Mouse (Mus musculus) left cerebral cortex, postnatal 4 days (tissue): ENCODE data around the gene Olfr1373. TPM values are rescaled to one million over a fixed set of nuclear protein-coding genes. Genes with fewer than 3 reads are reported as not detected.

Experiments
- DNase-seq: peaks from one replicate; pipeline ENCODE4 v3.0.0-alpha.2; 2022
- intact Hi-C: fragments of 180-260 bp; cut with DNase I; formaldehyde crosslinking; loops from one replicate; pipeline ENCODE4 v1.15.1; 2025
- microRNA-seq: library from miRNA; unstranded; fragments of <30 nt; microRNA quantifications from one replicate; pipeline ENCODE4 v1.2.0, GENCODE M21; 2022
- total RNA-seq, 2 experiments: library from RNA; stranded (reverse); gene quantifications; 2 replicates each; pipeline ENCODE4 v1.2.3; 2021

Gene Olfr1373
- total RNA-seq, 2 experiments from 2014 or later = not detected

DNA sequence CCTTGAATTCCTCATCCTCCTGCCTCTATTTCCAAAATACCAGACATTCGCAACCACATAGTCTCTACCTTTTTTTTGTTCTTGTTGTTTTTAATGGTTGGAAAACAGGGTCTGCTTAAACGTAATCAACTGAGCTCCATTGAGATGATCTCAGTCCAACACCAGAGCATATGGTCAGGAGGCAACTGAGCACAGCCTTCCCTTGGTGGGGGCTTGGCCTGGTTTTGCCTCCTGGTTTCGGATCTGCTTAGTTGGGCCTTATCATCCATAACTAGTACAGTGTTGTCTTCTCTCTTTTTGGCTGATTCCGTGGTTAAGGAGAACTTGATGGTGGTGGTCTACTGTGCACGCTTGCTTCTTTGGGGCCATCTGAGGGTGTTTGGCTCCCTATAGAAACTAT is 36.5 kb downstream of the Olfr1373 start:
- no peak for DNase-seq
- intact Hi-C loops = no loop called here

DNA sequence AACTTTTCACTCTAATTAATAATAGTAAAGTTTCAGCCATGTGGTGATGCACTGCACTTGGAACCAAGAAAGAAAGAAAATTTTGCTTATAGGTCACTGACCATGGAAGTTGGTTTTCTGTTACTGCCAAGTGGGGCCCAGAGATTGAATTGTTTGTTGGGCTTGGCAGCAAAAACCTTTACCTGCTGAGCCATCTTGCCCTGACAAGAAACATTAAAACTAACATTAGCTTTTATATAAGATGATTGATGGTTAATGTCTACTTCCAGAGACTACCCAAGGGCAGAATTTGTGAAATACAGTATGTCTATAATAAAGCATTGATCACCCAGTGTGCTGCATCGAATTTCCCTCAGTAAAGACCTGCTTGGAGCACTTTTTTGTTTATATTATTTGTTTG is 38.9 kb downstream of the Olfr1373 start:
- intact Hi-C loops = no loop called here

DNA sequence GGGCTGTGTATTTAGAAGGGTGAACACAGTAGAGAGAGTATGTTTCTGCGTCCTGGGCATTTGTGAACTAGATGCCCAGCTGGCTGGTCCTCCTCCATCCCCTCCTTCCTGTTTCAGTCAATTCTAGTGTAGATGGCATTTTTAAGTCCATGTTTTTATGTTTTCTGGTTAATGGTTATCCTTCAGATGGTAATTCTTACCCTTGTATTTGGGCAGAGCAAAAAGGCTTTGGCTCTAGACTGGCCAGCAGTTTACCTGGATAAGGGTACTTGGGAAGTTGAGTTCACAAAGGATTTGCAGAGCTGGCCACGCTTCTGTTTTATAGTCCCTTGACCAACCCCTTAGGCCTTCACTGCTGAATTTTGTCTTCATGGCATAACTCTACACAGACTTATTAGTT is 39.3 kb downstream of the Olfr1373 start:
- no peak for DNase-seq
- intact Hi-C loops = no loop called here

More for the DNA sequence above, 38.9 kb downstream of the Olfr1373 start:
- no peak for DNase-seq

DNA sequence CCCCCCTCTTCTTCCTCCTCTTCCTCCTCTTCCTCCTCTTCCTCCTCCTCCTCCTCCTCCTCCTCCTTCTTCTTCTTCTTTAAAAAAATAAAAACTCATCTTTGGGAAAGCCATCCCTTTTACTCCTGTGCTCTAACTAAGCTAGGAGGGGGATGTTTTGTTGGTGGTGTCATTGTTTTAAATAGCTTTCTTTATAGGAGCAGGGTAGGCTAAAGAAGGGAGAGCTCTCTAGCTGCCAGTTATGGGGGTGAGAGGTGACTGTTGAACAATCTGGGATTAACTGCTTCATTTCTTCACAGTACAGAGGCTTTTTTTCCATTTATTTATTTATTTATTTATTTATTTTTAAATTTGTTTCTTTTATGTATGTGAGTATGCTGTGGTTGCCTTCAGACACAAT is 39.8 kb downstream of the Olfr1373 start:
- intact Hi-C loops = no loop called here

DNA sequence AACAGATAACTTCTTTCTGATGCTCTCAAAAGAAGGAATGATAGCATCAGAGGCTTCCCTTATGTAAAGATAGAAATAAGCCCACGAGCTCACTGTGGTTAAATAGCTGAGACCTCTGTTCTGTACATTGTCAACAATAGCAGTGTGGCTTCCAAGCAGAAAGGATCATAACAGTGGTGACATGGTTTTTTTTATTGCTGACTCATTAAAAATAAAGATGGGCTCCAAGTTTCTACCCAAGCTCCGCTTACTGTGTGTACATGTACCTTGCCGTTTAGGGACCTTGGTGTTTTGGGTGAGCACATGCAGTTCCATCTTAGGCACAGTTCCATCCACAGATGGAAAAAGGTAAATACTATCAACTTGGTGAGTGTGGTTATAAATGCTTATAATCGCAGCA is 42.4 kb downstream of the Olfr1373 start:
- no peak for DNase-seq
- intact Hi-C loops = no loop called here

More for the DNA sequence above, 39.8 kb downstream of the Olfr1373 start:
- DNase-seq = no peak

DNA sequence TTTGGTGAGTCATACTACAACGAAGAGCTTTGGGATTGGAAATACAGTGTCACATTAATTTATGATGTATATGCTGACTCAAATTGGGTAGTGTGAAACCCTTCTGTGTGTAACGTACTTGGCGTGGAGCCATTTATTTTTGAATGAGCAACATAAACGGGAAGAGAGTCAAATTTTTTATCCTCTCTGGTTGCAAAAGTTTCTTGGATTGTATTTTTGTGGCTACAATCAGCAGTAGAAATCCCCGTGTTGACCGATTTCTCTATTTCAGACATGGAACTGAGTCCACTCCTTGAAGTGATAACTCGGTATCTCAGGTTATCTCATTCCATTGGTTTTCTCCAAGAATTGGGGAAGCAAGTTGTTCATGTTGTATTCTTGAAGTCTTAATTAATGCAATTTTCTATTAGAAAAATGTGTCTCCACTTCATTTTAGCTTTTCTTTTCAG is 45.5 kb downstream of the Olfr1373 start:
- intact Hi-C loops = no loop called here
- no peak for DNase-seq

DNA sequence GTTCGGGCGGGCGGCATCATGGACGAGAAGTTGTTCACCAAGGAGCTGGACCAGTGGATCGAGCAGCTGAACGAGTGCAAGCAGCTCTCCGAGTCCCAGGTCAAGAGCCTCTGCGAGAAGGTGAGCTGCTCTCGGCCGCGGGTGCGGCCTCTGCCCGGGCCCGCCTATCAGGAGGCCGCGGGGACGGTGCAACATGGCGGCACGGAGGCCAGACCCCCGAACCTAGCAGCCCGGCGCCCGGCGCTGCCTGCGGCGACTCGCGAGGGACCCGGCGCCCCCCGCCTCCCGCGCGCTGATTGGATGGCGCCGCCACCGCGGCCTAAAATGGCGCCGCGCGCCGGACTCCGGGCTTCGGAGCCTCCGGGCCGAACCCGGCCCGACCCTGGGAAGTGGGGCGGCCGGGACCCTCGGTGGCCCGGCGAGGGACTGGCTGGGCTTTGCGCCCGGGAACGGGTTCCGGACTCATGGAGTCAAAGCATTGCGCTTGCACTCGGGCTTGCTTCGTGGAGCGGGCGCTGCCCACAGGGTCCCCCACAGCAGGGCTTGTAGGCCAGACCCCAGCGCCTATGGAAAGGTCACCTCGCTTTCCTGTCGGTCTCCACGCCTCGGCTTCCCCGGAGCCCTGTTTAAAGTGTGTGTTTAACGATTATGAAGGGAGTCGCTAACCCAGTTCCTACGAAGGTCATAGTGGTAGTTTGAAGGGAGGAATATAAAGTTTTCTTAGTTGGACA is 46.1 kb downstream of the Olfr1373 start:
- intact Hi-C loops = no loop called here

DNA sequence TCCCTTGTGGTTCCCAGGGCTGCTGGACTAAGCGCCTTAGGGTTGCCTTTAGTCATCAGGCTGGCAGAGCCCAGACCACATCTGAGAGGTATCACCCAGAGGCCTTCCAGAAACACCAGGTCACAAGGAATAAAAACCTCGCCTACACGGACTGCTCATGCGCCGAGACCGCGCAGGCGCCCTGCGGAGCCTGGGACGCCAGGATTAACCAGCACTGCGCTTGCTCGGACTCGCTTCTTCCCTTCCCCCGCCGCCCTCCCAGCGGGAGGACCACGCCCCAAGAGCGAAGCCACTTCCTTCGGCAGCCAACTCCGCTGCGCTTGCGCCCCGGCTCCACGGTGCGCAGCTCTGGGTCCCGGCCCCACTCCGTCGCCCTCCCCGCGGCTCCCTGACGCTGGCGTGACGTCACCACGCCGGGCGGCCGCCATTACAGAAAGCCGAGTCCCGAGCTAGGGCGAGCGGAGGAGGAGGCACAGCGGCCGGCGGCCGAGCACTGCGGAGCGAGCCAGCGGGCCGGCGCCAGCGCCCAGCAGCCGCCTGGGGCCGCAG is 46.9 kb downstream of the Olfr1373 start, which contains the start of gene Ppp2ca:
Ppp2ca (plus strand) TSS at position 284 of the 549 bp plus-strand sequence.
- intact Hi-C loops = no loop called here

More for the DNA sequence above, 46.1 kb downstream of the Olfr1373 start:
- peak; percentile 78 for DNase-seq

DNA sequence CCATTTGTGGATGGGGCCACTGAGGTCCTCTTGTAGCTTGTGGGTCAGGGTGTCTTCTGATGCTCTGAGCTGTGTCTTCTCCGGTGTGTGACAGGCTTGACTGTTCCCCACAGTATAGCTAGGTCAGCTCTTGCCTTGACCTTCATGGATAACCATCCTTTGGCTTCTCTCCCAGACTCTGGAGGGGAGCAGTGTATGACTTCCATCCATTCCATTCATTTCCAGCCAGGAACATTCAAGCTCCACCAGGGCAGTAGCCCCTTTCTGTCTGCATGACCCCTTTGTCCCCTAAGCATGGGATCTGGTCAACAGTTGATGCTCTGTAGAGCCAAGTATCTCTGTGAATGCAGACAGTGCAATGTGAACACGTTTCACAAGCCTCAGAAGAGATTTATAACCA is 47.7 kb downstream of the Olfr1373 start:
- peak; percentile 16 for DNase-seq
- intact Hi-C loops = no loop called here

More for the DNA sequence above, 46.9 kb downstream of the Olfr1373 start, which contains the start of gene Ppp2ca:
- peak; percentile 99 for DNase-seq

DNA sequence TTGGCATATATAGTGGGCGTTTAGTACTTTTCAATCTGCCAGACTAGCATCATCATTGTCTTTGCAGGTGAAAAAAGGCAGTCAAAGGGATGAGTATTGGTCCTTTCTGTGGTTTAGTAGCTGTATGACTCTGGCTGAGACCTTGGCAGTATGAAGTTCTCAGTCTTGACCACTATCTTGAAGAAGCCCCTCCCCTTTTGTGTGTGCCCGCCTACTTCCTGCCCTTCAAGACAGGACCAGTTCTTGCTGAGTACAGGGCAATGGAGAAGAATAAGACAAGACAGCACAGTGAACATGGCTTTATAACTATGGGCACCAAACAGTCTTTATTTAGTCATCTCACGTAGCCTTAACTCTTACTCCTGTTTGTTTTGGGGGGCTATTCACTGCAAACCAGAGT is 48.3 kb downstream of the Olfr1373 start:
- DNase-seq = no peak
- intact Hi-C loops = no loop called here

Small RNAs within 50 kb of the gene (microRNA-seq; reads per million reads assigned to microRNA genes)
- gene Gm24157 (not detected), gene Mir3061 (20.8 reads per million, percentile 36 among the genes with 10 or more reads in this experiment)

Other genes starting within 250 kb of the Olfr1373 start
- 10 to 100 TPM; 52.8 to 53.3 TPM for gene Cdkn2aipnl, start 177.9 kb downstream of the Olfr1373 start, total RNA-seq
- gene Ube2b, start 144.8 kb downstream of the Olfr1373 start, total RNA-seq = 100 to 1,000 TPM; 122 to 133 TPM
- 10 to 100 TPM; 32.4 to 32.6 TPM for gene Cdkl3, start 141.3 kb downstream of the Olfr1373 start, total RNA-seq
- gene Ppp2ca, start 46.8 kb downstream of the Olfr1373 start, total RNA-seq = 100 to 1,000 TPM; 132 to 134 TPM
- gene Olfr1371, start 68.5 kb upstream of the Olfr1373 start, total RNA-seq = not detected
- 100 to 1,000 TPM; 474 to 484 TPM for gene Skp1a, start 86.5 kb upstream of the Olfr1373 start, total RNA-seq
- 1 to 10 TPM; 6.9 to 7.3 TPM for gene Tcf7, start 137.5 kb upstream of the Olfr1373 start, total RNA-seq
- gene Vdac1, start 215.3 kb upstream of the Olfr1373 start, total RNA-seq = 100 to 1,000 TPM; 438 to 456 TPM